Mouse (Mus musculus): Measurements from ENCODE around the gene Tead1. TPM values are rescaled to one million over a fixed set of nuclear protein-coding genes. Genes with fewer than 3 reads are reported as not detected.

Tead1 gene
- polyA plus RNA-seq, 2 experiments = 23.2 to 38.2 TPM

GRCm38 (mm10) chr7:112868551-112869465 lies 189.7 kb downstream of the Tead1 start:
- DNase-seq (ENCODE audit: low spot score) = peak; percentile 83
- Histone ChIP-seq H3K9ac (ENCODE audit: low read depth, low read length, severe bottlenecking) (no peak overlapping the region), H3K36me3 (ENCODE audit: control insufficient read depth, insufficient read depth, low read length) (peaks cover 23% of the 10 kb centered on the region), H3K4me3 (replicated peaks; ENCODE audit: low read length) (no peak overlapping the region), H3K27me3 (ENCODE audit: control insufficient read depth, insufficient read depth, low read length) (no peaks in the 10 kb centered on the region), H3K27ac (replicated peaks; ENCODE audit: low read depth, low read length) (peak overlapping the region; percentile 43; the same call in 1 of the 2 replicates), H3K9me3 (ENCODE audit: control insufficient read depth, low read length) (no peaks in the 10 kb centered on the region), H3K4me1 (ENCODE audit: control insufficient read depth, insufficient read depth, low read length) (peaks cover 15% of the 10 kb centered on the region), H3K4me2 (replicated peaks; ENCODE audit: low read depth, low read length, severe bottlenecking) (no peak overlapping the region)
- WGBS = 26% methylated on average over 8 of the region's 8 CpGs
- ATAC-seq (ENCODE audit: low FRiP score, low read depth) = peak; percentile 42
- TF ChIP-seq POLR2A (IDR thresholded peaks at IDR 0.05; ENCODE audit: borderline replicate concordance, extremely low read depth, insufficient read depth, insufficient read length) = no peak

GRCm38 (mm10) chr7:112871752-112872151 lies 192.6 kb downstream of the Tead1 start:
- no peak for DNase-seq (ENCODE audit: low spot score)
- Histone ChIP-seq H3K9me3 (ENCODE audit: control insufficient read depth, low read length) (no peaks in the 10 kb centered on the region), H3K27ac (replicated peaks; ENCODE audit: low read depth, low read length) (no peak overlapping the region), H3K27me3 (ENCODE audit: control insufficient read depth, insufficient read depth, low read length) (no peaks in the 10 kb centered on the region), H3K4me2 (replicated peaks; ENCODE audit: low read depth, low read length, severe bottlenecking) (no peak overlapping the region), H3K9ac (ENCODE audit: low read depth, low read length, severe bottlenecking) (no peak overlapping the region), H3K4me3 (replicated peaks; ENCODE audit: low read length) (no peak overlapping the region), H3K36me3 (ENCODE audit: control insufficient read depth, insufficient read depth, low read length) (peaks cover 28% of the 10 kb centered on the region), H3K4me1 (ENCODE audit: control insufficient read depth, insufficient read depth, low read length) (peaks cover 15% of the 10 kb centered on the region)
- no peak for ATAC-seq (ENCODE audit: low FRiP score, low read depth)
- 91% methylated on average over 7 of the region's 7 CpGs for WGBS
- no peak for TF ChIP-seq POLR2A (IDR thresholded peaks at IDR 0.05; ENCODE audit: borderline replicate concordance, extremely low read depth, insufficient read depth, insufficient read length)

GRCm38 (mm10) chr7:112872435-112873196 lies 193.5 kb downstream of the Tead1 start:
- Histone ChIP-seq H3K27me3 (ENCODE audit: control insufficient read depth, insufficient read depth, low read length) (no peaks in the 10 kb centered on the region), H3K27ac (replicated peaks; ENCODE audit: low read depth, low read length) (no peak overlapping the region), H3K9ac (ENCODE audit: low read depth, low read length, severe bottlenecking) (no peak overlapping the region), H3K9me3 (ENCODE audit: control insufficient read depth, low read length) (no peaks in the 10 kb centered on the region), H3K4me1 (ENCODE audit: control insufficient read depth, insufficient read depth, low read length) (peaks cover 13% of the 10 kb centered on the region), H3K4me2 (replicated peaks; ENCODE audit: low read depth, low read length, severe bottlenecking) (no peak overlapping the region), H3K36me3 (ENCODE audit: control insufficient read depth, insufficient read depth, low read length) (peaks cover 32% of the 10 kb centered on the region), H3K4me3 (replicated peaks; ENCODE audit: low read length) (no peak overlapping the region)
- no peak for ATAC-seq (ENCODE audit: low FRiP score, low read depth)
- no peak for TF ChIP-seq POLR2A (IDR thresholded peaks at IDR 0.05; ENCODE audit: borderline replicate concordance, extremely low read depth, insufficient read depth, insufficient read length)
- 83% methylated on average over 9 of the region's 9 CpGs for WGBS
- DNase-seq (ENCODE audit: low spot score) = no peak

- DNase-seq (ENCODE audit: low spot score) = no peak
- Histone ChIP-seq H3K4me3 (replicated peaks; ENCODE audit: low read length) (no peak overlapping the region), H3K9me3 (ENCODE audit: control insufficient read depth, low read length) (no peaks in the 10 kb centered on the region), H3K36me3 (ENCODE audit: control insufficient read depth, insufficient read depth, low read length) (peaks cover 41% of the 10 kb centered on the region), H3K4me2 (replicated peaks; ENCODE audit: low read depth, low read length, severe bottlenecking) (no peak overlapping the region), H3K27me3 (ENCODE audit: control insufficient read depth, insufficient read depth, low read length) (no peaks in the 10 kb centered on the region), H3K4me1 (ENCODE audit: control insufficient read depth, insufficient read depth, low read length) (no peaks in the 10 kb centered on the region), H3K9ac (ENCODE audit: low read depth, low read length, severe bottlenecking) (no peak overlapping the region), H3K27ac (replicated peaks; ENCODE audit: low read depth, low read length) (no peak overlapping the region)
- TF ChIP-seq POLR2A (IDR thresholded peaks at IDR 0.05; ENCODE audit: borderline replicate concordance, extremely low read depth, insufficient read depth, insufficient read length) = no peak
- 88% methylated on average over 10 of the region's 10 CpGs for WGBS
- no peak for ATAC-seq (ENCODE audit: low FRiP score, low read depth)
These were observed 197.0 kb downstream of the Tead1 start for GRCm38 (mm10) chr7:112876128-112876527.

GRCm38 (mm10) chr7:112883791-112884274 lies 204.7 kb downstream of the Tead1 start:
- Histone ChIP-seq H3K27ac (replicated peaks; ENCODE audit: low read depth, low read length) (peak overlapping the region; percentile 52), H3K27me3 (ENCODE audit: control insufficient read depth, insufficient read depth, low read length) (no peaks in the 10 kb centered on the region), H3K36me3 (ENCODE audit: control insufficient read depth, insufficient read depth, low read length) (0 out of 2 replicates have a peak, but pooled peaks cover 2% of the 10 kb centered on the region), H3K4me3 (replicated peaks; ENCODE audit: low read length) (no peak overlapping the region), H3K4me2 (replicated peaks; ENCODE audit: low read depth, low read length, severe bottlenecking) (no peak overlapping the region), H3K9ac (ENCODE audit: low read depth, low read length, severe bottlenecking) (no peak overlapping the region), H3K4me1 (ENCODE audit: control insufficient read depth, insufficient read depth, low read length) (peaks cover 15% of the 10 kb centered on the region), H3K9me3 (ENCODE audit: control insufficient read depth, low read length) (no peaks in the 10 kb centered on the region)
- no peak for TF ChIP-seq POLR2A (IDR thresholded peaks at IDR 0.05; ENCODE audit: borderline replicate concordance, extremely low read depth, insufficient read depth, insufficient read length)
- peak; percentile 80 for ATAC-seq (ENCODE audit: low FRiP score, low read depth)
- 27% methylated on average over 8 of the region's 8 CpGs for WGBS
- DNase-seq (ENCODE audit: low spot score) = peak; percentile 64

Measured in limb, embryonic 14.5 days (tissue).